Mouse (Mus musculus): ENCODE results near the gene Mrgprg. TPM values are rescaled to one million over a fixed set of nuclear protein-coding genes. Genes with fewer than 3 reads are reported as not detected.

Gene Mrgprg
- not detected for total RNA-seq (2021)
- long read RNA-seq, result 0 reads

DNA sequence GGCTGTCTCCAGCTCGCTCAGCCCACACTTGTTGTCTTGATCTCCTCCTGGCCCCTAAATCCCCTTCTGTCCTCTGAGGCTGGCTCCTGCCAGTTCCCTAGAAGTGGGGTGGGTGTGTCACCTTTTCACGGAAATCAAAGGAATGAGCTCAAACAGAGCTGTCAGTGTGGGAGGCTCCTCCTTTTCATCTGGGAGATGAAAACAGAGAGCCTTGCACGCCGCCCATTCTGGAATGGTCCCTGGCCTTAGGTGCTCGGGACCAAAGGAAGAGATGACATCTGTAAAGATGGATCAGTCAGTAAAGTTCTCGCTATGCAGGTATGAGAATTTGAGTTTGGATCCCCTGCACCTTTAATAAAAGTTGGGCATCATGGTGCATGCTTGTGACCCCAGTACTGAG lies at the start of gene Mrgprg:
Mrgprg (minus strand) TSS at position 101 of the 400 bp plus-strand sequence.
- no peak for DNase-seq (ENCODE audit: low spot score in 2 of 2)

DNA sequence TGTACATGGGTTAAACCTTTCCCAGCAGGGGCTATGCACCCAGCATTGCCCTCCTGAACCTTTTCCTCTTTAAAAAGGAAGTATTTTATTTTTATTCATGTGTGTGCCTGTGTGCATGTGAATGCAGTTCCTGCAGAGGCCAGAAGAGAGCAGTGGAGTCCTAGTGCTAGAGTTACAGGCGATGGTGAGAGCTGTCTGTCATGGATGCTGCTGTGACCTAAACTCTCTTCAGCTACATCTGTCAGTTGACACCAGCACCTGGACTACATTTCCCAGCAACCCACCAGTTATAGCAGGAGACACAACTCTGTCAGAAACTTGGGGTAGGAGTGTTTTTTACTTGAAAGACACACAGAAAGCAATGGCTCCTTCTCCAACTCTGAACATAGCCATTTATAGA lies 42.1 kb upstream of the Mrgprg start:
- DNase-seq (ENCODE audit: low spot score in 2 of 2), result peak; percentile 39 to 46

DNA sequence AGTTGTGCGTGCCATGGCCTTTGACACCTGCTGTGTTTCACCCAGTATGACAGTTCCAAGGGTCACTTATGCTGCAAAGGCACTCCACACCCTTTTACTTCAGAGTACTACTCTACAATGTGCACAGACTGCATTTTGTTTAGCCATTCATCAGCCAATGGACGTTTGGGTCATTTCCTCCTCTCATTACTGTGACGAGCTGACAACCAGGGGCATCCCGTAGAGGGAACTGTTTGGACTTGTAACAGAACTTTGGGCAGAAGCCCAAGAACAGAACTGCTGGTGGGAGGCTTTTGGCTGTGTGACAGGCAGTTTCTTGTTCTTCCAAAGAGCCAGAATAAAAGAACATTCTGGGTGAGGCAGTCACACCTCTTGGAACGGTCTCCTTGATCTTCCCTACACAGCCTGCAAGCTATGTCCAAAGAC lies 38.4 kb upstream of the Mrgprg start:
- DNase-seq (ENCODE audit: low spot score in 2 of 2), result peak; percentile 46 to 55

DNA sequence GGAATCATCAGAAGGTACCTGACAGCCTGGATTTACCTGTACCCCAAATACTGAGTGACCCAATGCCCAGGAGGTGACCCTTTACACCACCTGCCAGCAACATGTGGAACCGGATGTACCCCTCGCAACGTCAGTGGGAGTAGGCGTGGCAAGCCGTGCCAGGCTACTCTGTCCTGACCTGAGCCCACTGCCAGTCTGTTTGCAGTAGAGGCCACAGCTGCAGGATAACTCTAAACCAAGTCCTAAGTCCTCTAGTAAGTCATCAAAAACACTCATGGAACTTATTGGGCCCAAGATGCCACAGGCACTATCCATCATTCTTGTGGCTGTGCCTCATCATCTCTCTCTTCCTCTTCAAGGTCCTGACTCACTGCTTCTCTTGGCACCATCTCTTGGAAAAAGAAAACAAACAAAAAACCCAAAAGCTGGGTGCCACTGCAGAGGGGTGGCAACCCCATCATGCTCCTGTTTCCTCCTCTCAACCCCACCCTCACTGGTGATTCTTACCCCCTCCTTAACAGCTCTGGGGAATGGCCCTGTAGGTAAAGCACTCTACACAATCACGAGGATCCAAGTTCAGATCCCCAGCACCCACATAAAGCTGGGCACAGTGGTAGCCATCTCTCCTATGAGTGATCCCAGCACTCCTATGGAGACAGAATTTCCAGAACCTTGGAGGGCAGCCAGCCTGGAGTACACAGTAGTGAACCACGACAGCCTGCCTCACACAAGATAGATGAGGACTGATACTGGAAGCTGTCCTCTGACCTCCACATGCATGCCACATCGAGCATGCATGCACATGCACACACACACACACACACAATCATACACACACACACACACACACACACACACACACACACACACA lies 34.6 kb upstream of the Mrgprg start:
- DNase-seq (ENCODE audit: low spot score in 2 of 2), result no peak

DNA sequence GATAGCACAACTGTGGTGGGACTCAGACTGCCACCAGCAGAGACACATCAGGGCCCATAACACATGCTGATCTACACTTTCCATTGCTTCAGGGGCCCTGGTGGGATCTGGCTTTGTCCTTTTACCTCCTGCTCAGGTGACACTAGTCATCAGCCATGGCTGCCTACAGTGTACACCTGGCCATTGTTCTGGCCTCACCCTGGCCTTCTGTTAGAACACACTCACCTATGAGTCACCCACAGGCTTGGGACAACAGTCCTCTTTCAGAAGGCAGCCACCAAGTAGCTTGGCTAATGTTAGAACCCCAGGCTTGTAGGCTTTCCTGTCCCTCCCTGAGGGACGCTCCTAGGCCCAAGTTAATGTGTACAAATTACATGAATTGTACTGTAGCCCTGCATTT lies 34.0 kb upstream of the Mrgprg start:
- no peak for DNase-seq (ENCODE audit: low spot score in 2 of 2)

DNA sequence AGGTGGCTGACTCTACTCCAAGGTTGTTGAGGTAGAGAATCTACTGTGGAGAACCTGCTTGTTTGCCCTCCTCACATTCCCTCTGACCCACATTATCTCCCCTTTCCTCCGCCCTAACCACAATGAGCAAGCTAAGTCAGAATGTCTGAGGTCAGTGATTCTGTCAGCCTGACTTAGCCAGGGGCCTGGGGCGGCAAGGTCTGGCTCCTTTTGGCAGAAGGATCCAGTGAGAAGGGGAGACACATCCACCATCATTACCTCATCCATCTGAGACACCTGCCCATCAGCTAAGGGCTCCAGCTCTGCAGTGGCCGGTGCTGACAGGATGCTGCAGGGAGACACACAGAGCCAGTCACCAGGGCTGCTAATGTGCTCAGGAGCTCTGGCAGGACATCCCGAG lies 32.0 kb upstream of the Mrgprg start:
- no peak for DNase-seq (ENCODE audit: low spot score in 2 of 2)

DNA sequence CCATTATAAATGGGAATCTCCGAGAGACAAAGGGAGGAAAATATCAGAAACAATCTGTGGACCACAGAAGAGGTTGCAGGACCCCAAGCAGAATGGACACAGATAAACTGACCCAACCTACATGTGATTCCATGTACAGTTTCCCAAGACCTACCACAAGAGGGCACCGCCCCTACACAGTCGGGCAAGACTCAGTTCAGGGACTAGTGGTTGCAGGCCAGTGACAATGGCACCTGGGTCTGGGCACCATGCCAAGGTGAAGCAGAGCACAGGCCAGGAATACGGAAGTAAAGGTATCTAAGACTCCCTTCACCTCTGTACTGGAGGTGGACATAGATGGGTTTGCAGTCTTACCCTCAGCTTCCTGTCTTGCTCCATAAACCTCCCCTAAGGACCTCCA lies 26.3 kb upstream of the Mrgprg start:
- no peak for DNase-seq (ENCODE audit: low spot score in 2 of 2)

DNA sequence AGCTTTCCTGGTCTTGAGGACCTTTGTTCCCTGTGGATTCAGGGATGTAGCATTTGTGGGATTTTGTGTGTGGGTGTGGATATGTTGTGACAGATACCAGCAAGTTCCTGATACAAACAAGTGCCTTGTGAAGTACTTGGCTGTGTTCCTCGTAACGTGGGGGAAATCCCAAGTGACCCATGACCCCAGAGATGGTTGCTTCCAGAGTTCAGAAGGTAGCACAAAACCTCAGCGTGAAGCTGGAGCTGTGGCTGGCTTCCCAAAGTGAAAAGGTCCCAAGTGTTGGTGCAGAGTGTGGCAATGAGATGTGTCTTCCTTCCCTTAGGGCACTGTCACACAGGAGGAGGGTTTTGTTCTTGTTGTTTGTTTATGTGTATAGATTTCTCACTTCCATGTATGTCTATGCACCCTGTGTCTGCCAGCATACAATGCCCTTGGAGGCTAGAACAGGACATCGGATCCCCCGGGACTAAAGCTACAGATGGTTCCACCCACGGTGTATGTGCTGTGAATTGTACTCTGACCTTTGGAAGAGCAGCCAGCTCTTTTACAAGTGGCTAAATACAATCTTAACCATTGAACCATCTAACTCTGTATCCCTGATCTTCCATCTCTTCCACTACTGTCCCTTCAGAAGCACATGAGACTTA lies 25.7 kb upstream of the Mrgprg start:
- no peak for DNase-seq (ENCODE audit: low spot score in 2 of 2)

DNA sequence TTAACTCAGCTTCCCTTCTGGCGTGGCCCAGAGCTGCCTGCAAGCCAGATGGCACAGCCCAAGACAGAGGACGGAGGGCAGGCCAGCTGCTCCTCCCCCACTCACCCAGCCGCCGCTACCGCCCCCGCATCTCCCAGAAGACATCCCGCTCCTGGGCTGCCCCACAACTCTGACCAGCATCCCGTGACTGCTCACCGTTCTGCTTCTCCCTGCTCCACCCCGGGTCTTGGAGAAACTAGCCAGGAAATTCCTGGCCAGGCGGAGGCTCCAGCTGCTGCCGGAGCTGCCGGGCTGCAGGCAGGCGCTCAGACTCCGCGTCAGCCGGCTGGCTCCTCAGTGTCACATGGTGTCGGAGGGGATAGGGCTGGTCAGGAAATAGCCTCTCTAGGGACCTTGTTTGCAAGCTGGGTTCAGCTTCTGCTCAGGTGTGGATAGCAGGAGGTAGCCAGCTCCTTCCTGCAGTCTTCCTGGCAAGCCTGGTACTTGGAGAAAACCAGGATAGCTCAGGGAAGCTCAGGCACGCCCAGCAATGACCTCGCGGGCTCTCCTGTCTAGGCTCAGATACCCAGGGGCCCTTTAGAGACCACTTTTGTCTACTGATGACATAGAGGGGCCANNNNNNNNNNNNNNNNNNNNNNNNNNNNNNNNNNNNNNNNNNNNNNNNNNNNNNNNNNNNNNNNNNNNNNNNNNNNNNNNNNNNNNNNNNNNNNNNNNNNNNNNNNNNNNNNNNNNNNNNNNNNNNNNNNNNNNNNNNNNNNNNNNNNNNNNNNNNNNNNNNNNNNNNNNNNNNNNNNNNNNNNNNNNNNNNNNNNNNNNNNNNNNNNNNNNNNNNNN lies 17.4 kb upstream of the Mrgprg start, which contains the start of gene Mrgpre:
Mrgpre (minus strand) TSS at position 505 of the 834 bp plus-strand sequence.
- DNase-seq (ENCODE audit: low spot score in 2 of 2), result peak; percentile 76 to 77

DNA sequence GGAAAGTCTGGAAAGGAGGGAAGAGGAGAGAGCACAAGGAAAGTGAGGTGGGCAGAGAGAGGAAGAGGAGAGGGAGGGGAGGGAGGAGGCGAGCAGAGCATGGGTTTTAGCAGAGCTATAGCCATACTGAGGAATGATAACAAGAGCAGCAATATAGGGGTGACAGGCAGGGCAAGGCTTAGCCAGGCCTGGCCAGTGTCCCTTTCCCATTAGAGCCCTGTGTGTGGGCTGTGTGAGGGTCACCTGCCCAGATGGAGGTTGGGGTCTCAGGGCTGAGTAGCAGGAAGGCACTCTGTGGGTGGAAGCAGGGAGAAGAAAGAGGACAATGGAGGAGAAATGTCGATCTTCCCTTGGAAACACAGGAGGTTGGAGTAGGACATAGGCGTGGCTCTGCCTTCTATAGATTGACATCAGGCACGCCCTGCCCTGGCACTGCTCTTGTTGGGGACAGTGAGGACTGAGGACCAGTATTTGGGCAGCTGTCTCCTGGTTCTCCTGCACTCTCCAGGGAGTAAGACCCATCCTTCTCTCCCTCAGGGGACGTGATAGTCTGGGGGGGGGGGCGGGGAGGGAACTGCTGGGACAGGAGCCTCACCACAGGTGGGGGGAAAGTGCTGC lies 16.7 kb upstream of the Mrgprg start:
- peak in 1 of 2 experiments; percentile 20 for DNase-seq (ENCODE audit: low spot score in 2 of 2)

DNA sequence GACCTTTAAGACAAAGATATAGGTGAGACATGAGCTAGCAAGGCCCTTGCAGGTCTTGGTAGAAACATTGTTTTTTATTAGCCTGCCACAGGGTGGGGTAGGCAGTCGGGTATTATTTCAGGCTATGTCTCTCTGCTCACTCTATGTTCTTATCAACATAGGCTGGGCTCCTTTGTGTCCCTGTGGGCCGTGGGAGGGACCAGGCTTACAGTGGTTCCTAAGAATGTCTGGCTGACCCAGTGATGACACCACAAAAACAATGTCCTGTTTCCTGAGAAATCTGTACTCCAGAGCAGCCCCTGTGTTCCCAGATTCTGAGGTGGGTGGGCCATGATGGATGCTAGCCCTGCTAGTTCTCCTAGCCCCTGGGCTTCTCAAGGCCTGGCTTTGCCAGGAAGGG lies 10.6 kb upstream of the Mrgprg start:
- DNase-seq (ENCODE audit: low spot score in 2 of 2), result no peak

DNA sequence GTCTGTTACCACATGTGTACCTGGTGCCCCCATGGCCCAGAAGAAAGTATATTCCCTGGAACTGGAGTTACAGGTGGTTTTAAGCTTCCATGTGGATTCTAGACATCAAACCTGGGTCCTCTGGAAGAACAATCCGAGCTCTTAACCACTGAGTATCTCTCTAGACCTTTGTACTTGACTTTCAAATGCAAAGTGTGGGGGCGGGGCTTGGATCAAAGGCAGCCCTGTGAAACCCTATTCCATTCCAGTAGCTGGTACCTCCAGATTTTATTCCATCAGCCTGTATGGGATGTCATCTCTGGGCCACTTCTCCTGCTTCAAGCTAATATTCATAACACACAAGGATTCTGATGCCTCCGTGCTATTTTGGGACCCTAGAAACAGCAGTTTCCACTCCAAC lies 9.3 kb upstream of the Mrgprg start:
- DNase-seq (ENCODE audit: low spot score in 2 of 2), result no peak

DNA sequence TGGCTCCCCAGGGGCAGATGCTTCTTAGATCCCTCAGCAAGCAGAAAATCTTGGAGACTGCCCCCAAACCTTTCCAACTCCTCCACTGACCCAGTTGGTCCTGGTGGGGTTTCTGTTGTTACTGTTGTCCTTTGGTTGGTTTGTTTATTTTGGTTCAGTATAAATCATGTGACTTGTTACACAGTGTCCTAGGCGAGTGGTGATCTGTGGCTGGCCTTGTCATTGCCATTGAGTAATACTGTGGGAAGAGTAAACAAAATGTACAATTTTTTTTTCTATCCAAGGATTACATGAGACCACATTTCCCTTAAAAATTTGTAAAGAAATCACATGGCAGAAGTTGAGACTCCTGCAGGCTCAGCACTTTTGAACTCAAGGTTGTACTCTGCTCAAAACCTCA lies 2.7 kb upstream of the Mrgprg start:
- no peak for DNase-seq (ENCODE audit: low spot score in 2 of 2)

DNA sequence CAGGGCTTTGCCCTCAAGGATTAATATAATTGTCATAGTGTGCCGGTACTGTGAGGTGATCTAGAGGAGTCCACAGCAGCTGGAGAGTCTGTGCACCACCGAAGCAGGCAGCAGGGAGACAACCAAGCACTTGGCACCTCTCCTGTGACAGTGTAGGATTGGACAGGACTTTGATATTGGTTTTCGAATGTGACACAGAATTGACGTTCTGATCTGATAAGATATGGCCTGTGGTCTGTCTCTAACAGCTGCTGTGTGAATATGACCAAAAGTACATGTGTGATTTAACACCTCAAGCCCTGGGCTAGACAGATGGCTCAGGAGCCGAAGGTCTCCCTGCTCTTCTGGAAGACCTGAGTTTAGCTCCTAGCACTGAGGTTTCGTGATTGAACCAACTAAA lies 1.5 kb upstream of the Mrgprg start:
- no peak for DNase-seq (ENCODE audit: low spot score in 2 of 2)

DNA sequence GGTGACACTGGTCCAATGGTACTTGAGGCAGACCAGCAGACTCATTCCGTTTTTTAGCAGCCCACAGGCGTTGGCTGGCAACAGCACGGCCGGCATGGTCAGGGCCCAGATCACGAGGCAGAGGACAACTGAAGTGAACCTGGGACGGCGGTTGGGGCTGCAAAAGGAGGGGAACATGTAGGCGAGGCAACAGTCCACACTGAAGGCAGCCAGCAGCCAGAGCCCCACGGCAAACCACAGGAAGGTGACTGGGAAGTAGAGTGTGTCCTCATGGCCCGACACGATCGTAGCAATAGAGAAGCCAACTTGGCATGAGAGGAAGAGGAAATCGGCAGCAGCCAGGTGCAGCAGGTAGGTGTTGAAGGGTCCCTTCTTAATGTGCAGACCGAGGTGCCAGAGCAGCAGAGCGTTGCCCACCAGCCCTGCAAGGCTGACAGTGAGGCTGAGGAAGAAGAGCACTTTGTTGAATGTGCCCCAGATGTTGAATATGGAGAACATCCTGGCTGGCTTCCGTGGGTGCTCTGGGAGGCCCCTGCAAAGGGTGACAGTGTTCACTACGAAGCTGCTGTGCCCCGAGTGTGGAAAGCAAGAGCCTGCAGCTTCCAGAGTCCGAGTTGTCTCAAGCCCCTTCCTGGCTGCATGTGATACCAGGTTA lies 1.8 kb downstream of the Mrgprg start:
- DNase-seq (ENCODE audit: low spot score in 2 of 2), result no peak

DNA sequence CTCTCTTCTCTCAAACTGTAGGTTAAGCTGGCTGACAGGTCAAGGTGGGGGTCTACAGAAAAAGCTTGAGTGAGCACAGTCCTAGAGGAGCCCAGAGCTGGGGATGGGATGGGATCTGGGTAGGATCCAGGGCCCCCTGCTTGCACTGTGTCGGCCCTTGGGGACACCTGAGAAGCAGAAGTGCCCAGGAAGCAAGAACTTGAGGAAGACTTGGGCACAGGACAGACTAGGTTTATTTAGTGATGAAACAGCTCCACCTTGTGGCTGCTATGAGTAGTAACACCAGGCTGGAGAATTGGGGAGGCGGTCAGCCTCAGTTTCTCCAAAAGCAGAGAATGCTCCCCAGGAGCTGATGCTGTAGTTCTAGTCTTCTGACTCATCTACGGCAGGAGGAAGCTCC lies 3.0 kb downstream of the Mrgprg start:
- no peak for DNase-seq (ENCODE audit: low spot score in 2 of 2)

DNA sequence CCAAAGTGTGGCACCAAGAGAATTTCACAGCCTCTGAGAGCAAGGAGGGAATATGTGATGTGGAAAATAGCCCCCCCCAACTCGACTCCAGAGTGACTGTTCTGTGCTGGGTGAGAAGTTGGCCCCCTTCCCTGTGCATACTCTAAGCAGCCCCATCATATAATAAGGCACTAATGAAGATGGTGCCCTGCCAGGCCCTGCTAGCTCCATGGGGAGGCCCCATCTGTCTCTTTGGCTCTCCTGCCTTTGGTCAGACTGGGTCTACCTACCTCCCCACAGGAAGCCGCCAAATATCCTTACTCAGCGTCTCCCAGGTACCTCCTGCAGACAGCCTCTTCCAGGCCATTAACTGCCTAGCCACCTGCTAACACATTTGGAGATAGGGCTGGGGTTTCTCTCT lies 7.8 kb downstream of the Mrgprg start:
- DNase-seq (ENCODE audit: low spot score in 2 of 2), result no peak

DNA sequence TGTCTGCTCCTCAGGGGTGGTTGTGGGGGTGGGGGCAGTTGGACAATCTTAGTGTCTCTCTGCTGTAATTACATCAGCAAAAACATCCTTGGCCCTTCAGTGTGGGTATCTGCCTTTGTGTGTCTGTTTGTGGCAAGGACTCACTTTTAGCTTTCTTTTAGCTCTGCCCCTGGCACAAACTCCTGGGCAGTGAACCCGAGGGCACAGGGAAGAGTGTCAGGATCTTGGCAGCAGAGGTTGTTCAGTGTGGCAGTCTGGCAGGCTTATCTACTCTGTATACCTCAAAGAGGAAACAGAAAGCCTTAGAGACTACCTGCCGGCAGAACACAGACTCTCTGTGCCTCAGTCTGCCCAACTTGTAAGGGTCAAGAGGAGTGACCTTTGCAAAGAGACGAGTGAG lies 9.1 kb downstream of the Mrgprg start:
- DNase-seq (ENCODE audit: low spot score in 2 of 2), result no peak

DNA sequence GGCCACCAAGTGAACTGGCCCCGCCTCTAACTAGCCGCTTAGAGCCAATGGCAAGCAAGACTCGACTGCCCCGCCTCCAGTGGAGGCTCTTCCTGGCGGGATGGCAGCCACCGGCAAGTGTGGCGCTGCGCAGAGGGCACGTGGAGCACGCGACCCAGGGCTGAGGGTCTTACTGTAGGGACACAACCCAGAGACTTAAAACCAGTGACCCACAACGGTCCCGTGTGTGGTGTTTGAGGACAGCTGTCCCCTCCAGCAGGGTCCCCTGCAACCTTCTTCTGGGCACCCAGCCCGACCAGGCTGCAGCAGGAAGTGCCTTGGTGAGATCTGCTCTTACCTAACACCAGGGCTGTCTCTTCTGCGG lies 9.8 kb downstream of the Mrgprg start:
- DNase-seq (ENCODE audit: low spot score in 2 of 2), result peak; percentile 54 to 68

DNA sequence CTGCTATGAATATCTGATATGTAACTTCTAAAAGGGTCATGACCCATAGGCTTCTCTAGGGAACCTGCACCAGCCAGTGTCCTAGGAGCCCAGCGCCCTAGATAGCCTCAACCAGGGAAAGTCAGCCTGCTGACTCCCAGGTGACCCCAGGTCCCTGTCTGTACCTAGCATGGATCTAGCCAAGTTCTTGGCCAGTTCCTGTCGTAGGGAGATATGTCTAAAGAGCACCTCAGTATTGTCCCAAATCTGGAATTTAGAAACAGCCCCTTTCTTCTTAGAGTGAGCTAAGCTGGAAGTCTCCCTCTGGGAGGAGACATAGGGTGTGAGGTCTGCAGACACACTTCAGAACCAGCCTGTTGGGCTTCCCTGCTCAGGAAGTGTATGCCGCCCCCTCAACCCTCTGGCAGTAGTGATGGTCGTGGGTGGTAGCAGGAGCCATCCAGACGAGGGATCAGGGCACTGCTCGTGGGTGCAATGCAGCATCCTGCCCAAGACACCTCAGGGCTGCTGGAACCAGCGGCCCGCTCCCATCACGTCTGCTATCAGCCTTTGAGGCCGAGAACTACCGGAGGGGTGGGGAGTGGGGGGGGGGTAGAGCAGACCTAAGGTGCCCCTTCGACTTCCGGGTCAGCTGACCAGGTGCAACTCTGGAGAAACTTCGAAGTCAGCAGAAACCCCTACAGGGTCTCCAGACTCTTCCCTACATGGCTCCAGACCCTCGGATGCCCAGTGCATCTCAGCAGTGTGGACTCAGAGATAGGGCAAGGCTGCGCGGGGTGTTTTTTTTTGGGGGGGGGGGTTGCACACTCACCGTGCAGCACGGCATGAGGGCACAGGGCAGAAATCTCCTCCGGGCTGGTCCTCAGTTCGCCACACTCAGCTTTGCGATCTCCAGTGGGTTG lies 10.4 kb downstream of the Mrgprg start, which contains the start of gene Osbpl5:
Osbpl5 (minus strand) TSS at position 861 of the 902 bp plus-strand sequence.
- no peak for DNase-seq (ENCODE audit: low spot score in 2 of 2)

Measured in layer of hippocampus, postnatal 10 days (tissue).